Mouse (Mus musculus) gonadal fat pad, adult 2 months (tissue): Measurements from ENCODE around the gene Crybg3. TPM values are rescaled to one million over a fixed set of nuclear protein-coding genes. Genes with fewer than 3 reads are reported as not detected.

Experiments
- DNase-seq: peaks from one replicate; pipeline ENCODE4 v3.0.0-alpha.2; 2012; ENCODE audit warnings: low read depth
- polyA plus RNA-seq: library from polyadenylated mRNA; depleted of rRNA; stranded (reverse); fragments of >200 nt; gene quantifications from 2 replicates; pipeline ENCODE4 v1.2.3, GENCODE M21; 2012; rRNA removed

The Crybg3 gene
- polyA plus RNA-seq, result 6.9 and 7.2 TPM in 2 replicates

DNA sequence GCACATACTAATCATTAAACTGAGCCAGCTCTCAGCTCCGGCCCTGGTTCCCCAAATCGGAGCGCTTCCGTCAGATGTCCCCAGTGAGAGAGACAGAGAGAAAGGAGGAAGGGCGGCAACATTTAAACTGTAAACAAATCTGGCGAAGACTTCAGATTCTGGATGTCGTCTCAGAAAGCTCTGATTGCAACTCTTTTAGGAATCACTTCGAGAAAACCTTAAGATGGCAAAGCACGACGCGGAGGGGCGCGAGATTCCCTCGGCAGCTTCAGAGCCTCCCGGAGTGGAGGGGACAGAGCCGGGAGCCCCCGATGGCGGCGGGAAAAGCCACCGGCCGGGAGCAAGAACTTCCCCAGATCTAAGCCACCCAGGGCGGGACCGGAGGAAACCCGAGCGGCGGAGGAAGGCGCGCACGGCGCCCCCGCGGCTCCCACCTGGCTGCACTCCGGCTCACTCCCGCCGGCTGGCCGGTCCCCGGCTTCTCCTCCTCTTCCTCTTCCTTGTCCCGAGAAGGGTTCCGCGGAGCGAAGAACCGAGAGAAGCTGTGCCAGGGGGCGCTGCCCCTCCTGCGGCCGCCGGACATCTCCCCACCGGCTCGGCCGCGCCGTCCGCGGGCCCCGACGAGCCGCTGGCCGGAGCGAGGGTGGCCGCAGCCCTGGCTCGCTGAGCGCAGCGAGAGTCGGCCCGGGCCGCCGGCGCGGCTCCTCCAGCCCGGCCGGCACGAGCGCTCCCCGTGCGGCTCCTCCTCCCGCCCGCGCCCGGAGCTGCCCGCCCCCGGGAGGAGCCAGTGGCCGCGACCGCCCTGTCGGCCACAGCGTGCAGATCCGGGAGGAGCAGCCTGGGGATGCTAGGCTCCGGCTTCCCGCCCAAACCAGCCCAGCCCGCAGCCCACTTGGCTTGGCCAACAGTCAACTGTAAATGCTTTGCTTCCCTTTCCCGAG, at the start of gene Crybg3:
Gene Crybg3, minus strand, starts transcription at position 669 of the 941 bp plus-strand sequence.
- no peak for DNase-seq

DNA sequence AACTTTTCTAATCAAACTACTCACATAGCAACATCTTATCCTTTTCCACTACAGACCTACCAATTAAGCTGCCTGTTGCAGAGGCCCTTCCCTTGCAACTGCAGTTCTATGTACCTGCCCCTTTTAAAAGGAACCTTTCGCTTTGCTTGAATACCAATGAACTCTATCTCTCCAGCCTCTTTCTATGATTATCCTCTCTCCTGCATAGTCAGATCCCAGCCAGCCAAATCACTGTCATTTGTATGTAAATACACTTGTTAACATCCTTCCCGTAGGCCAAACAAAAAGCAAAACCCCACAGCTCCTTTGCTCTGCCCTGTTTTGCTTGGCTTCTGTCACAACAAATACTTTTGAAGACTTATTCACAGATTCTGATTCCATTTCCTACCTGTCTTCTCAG, 43.0 kb upstream of the Crybg3 start:
- no peak for DNase-seq

DNA sequence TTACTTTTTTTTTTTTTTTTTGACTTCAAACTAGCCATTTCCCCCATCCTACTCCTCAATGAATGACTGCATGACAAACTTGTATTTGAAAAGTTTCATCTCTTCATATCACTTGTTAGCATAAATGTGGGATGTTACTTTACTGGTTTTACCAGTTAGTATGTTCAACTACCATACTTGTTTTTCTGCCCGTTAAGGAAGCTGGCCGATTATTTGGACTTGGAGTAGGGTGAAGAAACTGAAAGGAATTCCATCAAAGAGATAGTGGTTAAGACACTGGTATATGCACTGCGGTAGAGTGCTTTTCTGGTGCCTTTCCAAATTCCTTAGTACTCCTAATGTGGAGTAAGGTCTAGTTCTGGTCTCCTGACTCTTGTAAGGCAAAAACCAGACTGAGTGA, 39.2 kb upstream of the Crybg3 start:
- peak; percentile 49 for DNase-seq

DNA sequence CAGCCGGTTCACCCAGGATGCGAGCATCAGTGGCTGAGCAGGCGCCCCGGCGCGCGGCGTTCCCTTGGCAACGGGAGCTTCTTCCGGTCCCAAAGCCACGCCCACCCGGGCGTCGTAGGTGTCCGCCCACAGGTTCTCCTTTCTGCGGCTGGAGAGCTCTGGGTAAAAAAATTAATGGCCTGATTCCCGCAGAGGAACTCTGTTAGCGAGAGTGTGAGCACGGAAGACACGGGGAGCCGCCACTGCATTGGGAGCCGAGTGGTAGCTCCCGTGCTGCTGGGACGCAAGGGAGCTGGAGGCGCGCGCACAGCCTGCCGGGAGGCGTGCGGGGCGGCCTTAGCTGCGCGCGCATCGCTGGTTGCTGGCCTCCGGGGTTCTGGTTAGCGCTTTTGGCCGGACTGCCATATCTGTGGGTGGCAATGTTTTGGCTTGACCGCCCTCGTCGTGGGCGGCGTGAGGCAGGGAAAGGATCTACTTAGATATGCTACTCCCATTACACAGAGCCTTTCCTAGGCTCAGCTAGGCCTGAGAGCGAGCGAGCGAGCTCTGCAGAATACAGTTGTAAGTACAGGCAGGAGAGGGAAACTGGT, 38.4 kb upstream of the Crybg3 start, which contains the start of gene Arl6:
Gene Arl6, minus strand, starts transcription at position 290 of the 590 bp plus-strand sequence.
- peak; percentile 62 for DNase-seq

DNA sequence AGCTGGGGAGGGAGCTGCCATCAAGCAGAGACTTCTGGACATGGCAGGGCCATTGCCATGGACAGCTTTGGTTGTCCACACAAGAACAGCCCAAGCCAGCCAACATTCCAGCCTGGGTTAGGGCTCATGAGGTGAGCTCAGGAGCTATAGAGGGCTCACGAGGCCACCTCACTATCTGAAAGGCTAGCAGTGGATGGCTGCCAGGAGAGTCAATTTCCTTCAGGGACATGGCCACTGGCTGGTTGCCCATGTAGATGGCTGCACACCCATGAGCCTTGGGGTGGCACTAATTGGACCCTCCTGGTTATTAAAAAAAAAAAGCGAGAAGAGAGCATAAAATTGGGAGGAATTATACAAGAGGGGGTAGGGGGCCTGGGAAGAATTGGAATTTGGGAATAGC, 33.8 kb upstream of the Crybg3 start:
- no peak for DNase-seq

DNA sequence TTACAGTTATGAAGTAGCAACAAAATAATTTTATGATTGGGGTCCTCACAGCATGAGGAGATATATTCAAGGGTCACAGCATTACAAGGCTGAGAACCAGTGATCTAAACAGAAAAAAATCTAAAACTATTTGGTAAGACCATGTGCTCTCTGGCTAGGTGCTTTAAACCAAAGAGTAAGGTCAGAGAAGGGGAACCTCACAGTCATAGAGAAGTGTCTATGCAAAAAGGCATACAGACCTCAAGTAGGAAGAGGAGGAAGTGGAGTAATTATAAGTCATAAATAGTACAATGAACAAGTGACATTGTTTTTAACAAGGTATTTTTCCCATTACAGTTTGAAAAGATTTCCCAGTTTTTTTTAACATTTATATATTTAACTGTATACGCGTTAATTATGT, 20.8 kb upstream of the Crybg3 start:
- DNase-seq, result no peak

DNA sequence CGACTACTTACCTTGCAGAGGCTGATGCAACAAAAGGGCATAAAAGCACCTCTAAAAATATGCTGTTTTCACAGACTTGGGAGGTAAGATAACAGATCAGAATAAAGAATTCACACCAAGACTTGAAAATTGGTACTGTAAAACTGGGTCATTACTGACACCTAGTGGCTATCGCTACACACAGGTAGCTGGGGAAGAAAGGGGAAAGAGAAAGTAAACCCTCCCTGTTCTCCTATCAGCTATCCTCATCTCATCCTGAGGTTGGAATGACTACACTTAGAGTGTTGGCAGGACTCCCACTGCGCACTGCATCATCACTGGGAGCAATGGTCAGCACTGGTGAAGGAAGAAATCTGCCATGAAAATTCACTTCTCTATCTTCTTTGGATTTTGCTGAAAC, 16.4 kb upstream of the Crybg3 start:
- DNase-seq, result no peak

DNA sequence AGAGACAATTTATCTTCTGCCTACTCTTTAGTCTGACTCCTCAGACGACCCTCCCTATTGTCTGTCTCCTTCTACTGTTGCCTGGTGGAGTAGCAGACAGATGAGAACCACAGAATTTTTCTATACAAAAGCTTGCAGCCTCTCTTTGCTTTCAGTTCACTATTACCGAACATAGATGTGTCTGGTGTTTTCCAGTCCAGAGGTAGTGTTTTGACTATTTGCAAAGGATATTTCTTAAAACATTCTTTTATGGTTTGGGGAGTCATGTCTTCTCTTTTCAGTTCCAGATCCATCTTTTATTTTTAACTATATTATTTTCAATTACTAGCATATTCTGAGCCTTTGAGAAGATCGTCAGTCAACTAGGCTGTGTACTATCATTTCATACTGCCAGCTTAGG, 14.9 kb upstream of the Crybg3 start:
- no peak for DNase-seq

DNA sequence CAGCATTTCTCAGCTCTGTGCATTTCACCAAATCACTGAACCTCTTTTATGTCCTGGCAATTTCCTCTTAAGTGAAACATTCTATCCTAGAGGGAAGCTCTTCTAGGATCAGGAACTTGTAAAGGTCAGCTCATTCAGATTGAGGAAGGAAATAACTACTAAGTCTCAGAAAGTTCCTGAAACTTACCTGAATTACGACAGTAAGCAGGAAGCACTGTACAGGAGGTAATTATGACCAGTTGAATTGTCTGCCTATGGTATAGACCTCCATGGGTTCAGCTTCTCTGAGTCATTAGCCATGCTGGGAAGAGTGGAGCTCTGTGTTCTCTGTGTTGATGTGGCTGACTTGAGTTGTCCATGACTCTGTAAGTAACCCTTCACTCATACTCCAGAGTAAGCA, 10.0 kb upstream of the Crybg3 start:
- no peak for DNase-seq

DNA sequence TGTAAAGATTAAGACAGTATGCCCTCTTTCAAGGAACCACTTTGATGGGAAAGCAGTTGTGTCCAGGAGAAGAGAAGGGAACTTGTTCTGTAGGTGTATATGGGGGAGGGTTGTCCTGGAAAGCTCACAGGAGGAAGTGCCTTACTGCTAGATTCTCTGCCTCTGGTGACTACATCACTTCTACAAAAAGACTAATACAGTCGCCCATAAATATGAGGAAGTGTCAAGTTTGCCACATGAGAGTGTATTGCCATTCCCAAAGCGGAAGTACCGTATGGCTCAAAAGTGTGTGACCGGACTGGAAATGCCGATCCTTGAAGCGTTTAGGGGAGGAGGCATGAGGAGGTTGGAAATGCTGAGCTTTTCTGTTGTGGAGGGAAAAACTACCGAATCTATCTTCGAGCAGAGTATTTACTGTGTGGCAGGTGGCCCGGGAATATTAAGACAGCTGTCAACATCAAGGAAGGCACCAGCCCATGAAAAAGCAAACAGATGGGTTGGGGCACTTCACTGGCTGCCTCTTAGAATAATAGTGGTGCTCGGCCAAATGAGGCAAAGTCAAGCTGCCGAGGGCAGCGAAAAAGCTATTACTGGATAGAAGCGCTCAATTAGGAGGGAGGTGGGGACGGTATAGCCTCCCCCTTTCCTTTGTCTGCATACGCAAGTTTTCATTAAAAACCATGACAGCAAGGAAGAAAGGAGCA, 3.5 kb upstream of the Crybg3 start:
- DNase-seq, result no peak

DNA sequence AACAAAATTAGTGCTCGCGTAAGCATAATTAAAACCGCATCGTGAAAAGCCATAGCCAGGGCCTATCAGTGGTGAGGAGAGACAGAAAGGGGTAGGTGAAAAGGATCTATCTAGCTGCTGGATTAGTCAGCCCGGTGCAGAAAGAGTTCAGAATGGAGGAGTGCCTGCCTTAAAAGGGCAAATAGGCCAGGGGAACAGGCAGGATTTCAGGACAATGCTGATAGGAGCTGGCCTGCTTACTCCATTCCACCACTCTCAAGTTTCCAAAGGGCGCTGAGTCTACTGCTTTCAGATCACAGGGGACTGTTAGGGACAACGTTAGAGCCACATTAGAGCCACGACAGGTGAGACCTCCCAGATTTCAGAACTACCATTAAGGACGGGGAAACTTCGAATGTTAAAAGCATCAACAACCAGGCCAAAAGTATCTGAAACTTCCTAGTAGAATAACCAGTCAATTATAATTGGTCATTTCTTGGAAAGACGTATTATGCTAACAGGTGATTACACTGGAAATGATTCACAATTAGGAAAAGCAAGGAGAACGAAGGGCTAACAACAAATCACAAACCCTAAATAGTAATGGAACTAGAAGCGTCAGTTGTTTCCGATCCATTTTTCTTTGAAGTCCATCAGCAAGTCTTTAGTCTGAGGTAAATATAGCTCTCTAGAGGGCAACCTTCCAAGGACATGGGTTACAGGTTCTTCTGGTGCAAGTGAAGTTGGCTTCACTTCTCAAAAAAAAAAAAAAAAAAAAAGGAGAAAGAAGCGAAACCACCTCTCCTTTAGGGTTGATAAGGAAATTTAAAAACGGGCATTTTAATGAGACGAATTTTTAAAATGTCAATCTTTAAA, 1.1 kb downstream of the Crybg3 start:
- no peak for DNase-seq

DNA sequence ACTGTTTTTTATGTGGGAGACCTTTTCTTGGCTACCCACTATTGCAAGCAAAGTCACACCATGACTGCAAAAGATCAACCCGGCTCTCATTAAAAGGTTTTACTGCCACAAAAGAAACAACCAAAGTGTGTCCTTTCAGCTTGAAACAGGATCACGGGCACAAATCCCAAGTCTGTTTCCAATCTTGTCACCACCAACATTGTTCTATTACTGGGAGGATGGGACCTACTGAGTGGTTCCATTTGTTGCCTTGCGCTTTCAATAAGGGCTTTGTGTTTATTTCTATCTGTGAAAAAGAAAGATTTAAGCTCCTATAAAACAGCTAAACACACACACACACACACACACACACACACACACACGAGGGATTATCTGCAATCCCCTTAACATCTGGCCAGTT, 1.8 kb downstream of the Crybg3 start:
- DNase-seq, result no peak

DNA sequence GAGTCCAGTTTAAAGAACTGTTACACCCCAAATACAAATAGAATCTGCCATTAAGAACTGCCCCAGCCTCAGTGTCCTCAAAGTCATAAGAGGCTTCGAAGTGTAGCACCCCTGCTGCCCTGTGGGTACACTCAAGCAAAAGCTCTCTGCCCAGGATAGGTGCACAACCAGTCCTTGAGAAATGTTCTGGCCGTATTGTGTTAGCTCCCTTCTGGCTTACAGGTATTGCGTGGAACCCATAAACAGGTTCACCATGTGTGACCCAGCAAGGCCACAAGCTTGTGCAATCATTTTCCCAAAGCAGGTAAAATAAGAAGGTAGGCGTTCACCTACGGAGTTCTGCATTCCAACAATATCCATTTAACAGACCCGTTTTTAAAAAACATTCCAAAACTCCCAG, 3.5 kb downstream of the Crybg3 start:
- DNase-seq, result no peak

DNA sequence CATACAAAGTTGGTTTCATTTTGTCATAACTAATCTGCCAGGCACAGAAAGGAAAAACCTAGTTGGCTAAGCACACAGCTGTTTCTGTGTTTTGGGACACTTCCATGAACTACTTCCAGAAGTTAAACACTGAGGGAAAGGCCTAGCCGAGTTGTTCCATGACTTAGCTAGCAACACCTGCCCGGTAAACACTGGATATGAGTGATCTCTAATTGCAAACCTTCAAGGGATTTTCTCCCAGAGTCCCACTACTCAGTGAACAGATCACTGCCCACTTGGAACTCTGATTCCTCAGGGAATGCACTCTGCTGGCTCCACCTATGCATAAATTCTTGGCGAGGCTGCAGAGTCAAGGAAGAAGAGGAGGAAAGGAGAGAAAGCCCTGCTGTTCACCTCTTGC, 6.1 kb downstream of the Crybg3 start:
- no peak for DNase-seq

DNA sequence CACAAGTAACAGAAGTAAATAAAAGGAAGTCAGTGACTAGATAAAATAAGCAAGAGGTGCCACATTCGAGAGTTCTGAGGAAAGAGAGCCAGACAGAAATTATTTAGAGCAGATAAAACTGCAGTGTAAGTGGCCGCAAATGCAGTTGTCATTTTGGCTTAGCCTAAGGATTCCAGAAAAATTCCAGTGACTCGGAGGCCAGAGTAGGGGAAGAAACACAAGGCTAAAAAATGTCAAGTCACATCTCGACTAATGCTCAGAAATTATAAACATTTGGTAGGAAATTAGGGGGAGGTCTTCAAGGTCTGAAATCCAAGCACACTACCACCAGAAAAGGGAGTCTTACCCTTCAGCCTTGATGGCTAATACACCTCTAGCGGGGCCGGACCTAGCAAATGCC, 10.0 kb downstream of the Crybg3 start:
- DNase-seq, result no peak

DNA sequence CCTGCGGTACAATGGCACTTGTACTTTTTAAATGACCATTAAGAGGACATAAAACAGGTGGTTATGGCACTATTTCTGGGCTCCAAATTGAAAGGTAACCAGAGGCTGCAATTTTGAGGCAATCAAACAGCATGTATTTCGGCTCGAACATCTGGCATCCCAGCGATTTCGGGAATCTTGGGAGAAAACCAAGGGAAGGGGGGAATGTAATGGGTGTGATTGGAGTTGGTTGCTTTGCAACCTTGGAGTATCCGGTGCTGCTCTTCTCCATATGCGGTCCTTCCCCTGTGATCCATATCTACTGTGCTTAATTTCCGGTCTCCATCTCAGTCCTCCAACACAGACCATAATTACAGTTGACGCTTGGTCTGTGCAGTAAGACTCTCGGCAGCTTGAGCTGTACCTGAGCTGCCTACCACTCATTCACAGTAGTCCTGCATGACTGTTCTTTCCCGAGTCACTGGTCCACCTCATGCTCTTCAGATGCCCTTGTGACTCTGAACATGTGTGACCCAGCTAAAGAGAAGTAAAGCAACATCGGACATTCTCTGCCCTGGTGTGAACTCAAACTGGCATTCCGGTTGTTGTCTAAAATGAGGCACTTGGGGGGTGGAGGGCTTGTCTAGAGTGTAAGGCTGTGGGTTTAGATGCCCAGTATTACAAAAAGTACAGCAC, 12.3 kb downstream of the Crybg3 start:
- DNase-seq, result no peak

DNA sequence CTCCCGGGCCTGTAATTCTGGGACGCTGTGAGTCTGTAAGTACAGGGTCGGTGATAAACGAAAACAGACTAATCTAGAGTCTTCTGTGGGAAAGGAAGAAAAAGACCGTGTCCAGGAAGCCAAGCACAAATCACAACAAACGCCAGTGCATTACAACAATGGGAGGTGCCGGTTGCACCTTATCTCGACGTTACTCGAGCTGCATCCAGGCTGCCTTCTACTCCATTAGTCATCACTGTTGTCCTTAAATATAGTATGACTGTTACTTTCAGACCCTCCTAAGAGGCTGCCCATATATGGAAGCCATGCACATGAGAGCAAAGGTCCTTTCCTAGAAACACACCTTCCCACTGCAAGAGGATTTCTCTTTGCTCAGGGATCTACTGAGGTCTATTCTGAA, 13.0 kb downstream of the Crybg3 start:
- DNase-seq, result no peak

DNA sequence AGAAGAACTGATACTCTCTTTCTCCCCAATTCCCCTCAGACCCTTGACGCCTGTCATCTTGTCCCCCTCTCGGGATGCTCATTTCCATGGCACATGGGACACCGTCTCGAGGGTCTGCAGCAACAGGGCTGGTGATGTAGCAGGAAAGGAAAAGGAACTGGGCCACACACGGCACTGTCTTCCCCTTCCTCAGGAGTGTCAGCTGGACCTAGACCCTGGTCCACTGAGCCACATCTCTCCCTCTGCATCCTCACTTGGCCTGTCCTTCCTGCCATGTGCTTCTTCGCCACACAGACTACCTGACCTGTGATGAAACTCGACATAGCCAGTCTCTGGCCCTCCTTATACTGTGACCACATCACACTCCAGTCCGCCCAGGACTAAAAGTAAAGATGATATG, 13.9 kb downstream of the Crybg3 start:
- no peak for DNase-seq

DNA sequence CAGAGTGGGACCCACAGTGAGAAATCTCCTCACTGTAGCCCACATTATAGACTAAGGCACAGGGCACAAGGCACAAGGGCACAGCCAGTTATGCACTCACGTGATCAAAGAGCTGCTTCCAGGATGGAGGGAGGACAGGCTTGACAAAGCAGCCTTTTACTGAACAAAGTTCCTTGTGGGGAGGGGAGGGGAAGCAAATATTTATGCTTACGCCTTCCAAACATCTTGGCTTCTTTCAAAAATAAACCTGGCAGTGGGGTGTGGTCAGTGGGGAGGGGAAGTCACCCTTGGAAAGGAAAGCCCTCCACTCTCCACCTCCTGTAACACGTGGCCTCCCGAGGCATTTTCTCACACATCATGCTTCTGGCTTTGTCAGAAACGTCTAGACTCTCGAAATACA, 14.5 kb downstream of the Crybg3 start:
- DNase-seq, result no peak

DNA sequence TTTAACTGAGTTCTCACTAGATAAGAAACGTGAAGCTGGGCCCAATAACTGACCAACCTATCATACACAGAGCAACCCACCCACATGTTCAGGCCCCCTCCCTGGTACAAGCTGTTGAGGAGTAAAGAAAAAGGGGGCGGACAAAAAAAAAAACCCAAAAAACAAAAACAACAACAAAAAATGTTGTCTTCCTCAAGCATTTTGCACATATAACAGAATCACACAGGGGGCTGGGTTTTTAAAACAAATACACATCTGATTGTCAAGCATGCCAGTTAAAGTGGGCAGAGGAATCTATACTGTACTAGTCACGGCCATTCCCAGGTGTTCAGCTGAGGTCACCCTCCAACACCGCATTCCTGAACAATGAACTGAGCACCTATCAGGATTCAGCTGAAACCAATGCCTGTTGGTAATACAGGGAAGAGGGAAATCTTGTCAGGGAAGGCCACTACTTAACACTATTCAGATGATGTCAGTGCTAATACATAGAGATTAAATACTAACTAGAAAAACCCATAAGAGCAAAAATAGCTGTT, 15.0 kb downstream of the Crybg3 start:
- DNase-seq, result no peak

DNA sequence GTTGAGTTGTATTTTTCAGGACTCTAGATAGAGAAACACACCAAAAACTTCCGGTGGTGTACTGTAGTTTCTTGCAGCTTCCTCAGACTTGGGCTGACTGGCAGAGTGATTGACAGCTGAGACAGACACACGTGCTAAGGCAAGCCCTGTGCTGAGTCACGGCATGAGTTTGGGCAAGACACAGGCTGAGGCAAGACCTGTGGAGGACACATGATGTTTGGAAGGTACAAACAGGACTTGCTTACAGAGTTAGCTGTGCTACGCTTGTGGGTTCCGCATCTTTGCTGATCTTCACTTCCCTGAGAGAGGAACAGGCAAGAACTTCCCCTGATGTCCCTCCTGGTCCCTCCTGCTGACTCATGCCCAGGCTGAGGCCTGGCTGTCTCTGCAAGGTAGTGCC, 17.3 kb downstream of the Crybg3 start:
- DNase-seq, result no peak
